Mouse (Mus musculus): ENCODE measurements around the gene Ptprf. TPM values are rescaled to one million over a fixed set of nuclear protein-coding genes. Genes with fewer than 3 reads are reported as not detected.

Gene Ptprf
- polyA plus RNA-seq, 1 experiment, result 0.67 TPM

DNA sequence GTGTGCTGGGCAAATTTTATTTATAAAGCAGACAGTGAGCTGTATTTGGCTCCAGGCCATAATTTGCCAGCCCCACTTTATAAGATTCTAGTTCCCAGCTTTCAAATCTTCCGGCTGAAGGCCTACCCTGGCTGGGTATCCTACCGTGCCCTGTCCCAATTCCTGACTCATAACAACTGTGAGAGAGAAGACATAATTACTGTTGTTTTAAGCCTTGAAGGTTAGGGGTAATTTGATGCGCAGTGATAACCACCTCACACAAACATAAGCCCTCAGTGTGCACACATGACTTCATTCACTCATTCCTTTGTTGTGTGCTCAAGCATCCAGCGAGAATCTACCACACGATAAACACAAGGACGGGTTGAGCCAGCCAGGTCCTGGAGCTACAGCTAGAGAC is 71.7 kb downstream of the Ptprf start:
- no peak overlapping the region for H3K4me3 ChIP-seq (ENCODE audit: insufficient read depth, low read depth, low read length)
- H3K27ac ChIP-seq (replicated peaks; ENCODE audit: low read depth, low read length), result no peak overlapping the region
- H3K4me1 ChIP-seq (ENCODE audit: control insufficient read depth, insufficient read depth, insufficient read length, low read length), result no peaks in the 10 kb centered on the region

DNA sequence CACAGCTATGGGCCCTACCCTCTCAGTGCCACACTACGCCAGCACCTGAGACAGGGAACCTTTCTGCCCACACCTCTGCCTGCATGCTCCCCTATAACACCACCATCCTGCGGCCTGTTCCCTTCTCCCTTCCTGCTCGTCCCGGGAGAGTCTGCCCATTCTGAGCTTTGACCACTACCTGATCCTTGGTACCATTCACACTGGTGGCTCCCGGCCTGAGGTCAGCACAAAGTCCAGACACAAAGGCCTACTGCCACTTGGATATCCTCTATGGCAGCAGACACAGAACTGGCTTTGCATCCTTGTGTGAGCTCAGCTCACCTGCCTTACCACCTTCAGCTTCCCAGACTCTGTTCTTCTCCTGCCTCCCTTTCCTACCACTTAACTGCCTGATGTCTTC is 72.7 kb downstream of the Ptprf start:
- Histone ChIP-seq H3K4me3 (ENCODE audit: insufficient read depth, low read depth, low read length) (no peak overlapping the region), H3K4me1 (ENCODE audit: control insufficient read depth, insufficient read depth, insufficient read length, low read length) (no peaks in the 10 kb centered on the region), H3K27ac (replicated peaks; ENCODE audit: low read depth, low read length) (no peak overlapping the region)

DNA sequence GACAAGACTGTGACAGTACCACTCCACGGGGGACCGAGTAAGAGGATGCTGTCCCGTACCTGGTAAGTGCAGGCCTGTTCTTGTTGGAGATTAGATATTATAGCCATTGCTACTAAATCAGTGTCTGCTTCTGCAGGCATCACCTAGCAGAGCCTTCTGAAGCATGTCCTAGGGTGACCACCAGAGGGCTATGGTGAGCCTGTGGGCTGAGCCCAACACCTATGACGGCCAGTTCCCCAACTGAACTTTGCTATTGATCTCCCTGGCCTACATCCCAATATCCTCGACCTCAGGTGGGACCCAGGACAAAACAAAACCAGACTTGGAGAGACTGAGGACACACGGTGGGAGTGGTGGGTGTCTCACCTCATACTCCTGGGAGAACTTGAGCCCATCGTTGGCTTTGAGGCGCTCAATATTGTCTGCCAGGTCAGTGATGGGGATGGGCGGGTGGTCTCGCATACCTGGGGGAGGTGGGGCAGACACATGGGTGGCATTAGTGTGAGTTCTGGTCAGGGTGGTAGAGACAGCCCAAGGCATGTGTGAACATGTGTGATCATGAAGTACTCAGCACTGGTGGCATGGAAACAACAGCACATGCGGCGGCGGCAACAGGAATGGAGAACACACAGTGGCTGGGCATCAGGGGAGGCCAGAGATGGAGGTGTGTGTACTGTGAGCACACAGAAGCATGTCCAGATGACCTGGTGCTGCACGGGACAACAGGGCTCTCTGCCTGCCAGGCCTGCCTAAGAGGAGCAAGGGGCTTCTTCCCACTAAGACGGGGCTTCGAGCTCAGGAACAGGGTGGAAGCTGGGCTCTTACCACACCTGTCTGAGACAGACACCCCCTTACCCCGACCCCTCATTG is 74.2 kb downstream of the Ptprf start:
- no peaks in the 10 kb centered on the region for H3K4me1 ChIP-seq (ENCODE audit: control insufficient read depth, insufficient read depth, insufficient read length, low read length)
- no peak overlapping the region for H3K4me3 ChIP-seq (ENCODE audit: insufficient read depth, low read depth, low read length)
- no peak overlapping the region for H3K27ac ChIP-seq (replicated peaks; ENCODE audit: low read depth, low read length)

DNA sequence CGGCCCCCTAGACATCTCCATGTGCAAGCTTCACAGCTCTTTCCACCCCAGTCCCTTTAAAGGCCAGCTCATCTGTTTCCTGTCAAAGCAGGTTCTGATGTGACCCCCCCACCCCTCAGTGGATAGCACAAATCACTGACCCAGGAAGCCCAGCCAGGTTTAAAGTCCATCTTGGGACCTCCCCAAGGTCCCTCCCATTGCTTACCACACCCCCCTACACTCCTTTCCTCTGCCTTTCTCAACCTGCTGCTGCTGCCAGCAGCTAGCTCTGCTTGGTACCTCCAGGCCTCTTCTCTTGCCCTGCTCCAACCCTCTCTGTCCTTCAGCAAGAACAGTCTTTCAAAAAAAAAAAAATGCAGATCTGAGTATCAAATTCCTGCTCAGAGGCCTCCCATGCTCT is 76.3 kb downstream of the Ptprf start:
- Histone ChIP-seq H3K4me1 (ENCODE audit: control insufficient read depth, insufficient read depth, insufficient read length, low read length) (no peaks in the 10 kb centered on the region), H3K27ac (replicated peaks; ENCODE audit: low read depth, low read length) (no peak overlapping the region), H3K4me3 (ENCODE audit: insufficient read depth, low read depth, low read length) (no peak overlapping the region)

DNA sequence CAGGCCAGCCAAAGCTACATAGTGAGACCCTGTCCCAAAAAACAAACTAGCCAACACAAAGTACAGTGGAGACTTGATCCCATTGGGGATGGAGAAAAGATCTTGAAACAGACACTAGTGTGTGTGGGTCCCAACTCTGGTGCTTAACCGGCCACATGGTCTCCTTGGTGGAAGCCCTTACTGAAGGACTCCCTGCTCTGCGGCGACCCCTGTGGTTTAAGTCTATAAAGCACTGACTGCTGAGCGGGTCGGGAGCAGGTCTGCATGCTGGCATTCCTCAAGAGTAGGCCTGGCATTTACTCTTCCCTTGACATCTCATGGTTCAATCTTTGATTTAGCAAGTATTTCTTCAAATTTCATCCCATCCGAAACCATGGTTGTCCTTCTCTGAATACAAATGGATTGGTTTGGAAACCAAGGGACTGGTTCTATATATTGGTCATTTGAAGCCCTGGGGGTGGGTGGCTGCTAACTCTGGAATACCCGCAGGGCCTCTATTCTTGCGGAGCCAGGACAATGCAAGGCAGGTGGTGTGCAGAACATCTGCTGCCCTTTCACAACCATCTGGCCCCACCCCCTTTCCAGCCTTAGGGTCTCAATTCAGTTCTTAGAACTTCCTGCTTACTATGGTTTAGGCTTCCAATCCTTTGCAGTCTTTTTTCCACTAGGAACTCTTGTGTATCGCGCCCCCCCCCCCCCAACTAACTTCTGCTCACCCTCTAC is 84.1 kb downstream of the Ptprf start:
- H3K4me1 ChIP-seq (ENCODE audit: control insufficient read depth, insufficient read depth, insufficient read length, low read length), result no peaks in the 10 kb centered on the region
- H3K4me3 ChIP-seq (ENCODE audit: insufficient read depth, low read depth, low read length), result no peak overlapping the region
- no peak overlapping the region for H3K27ac ChIP-seq (replicated peaks; ENCODE audit: low read depth, low read length)

DNA sequence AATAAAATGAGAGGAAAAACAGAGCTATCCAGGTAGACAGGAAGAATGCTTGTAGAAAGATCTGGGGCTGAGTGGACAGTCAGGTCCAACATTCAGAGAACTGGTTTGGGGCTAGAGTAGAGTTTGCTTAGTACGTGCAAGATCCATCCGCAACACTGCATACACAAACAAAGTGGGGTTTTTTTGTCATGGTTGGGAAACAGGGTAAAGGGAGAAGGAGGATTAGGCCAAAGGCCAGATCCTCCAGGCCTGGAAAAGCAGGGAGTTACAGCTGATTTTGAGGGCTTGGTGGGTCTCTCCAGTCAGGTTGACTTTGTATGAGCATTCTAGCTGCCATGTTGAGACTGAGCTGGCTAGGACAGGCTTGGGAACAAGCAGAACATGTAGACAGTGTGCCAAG is 85.3 kb downstream of the Ptprf start:
- Histone ChIP-seq H3K4me1 (ENCODE audit: control insufficient read depth, insufficient read depth, insufficient read length, low read length) (no peaks in the 10 kb centered on the region), H3K4me3 (ENCODE audit: insufficient read depth, low read depth, low read length) (no peak overlapping the region), H3K27ac (replicated peaks; ENCODE audit: low read depth, low read length) (no peak overlapping the region)

DNA sequence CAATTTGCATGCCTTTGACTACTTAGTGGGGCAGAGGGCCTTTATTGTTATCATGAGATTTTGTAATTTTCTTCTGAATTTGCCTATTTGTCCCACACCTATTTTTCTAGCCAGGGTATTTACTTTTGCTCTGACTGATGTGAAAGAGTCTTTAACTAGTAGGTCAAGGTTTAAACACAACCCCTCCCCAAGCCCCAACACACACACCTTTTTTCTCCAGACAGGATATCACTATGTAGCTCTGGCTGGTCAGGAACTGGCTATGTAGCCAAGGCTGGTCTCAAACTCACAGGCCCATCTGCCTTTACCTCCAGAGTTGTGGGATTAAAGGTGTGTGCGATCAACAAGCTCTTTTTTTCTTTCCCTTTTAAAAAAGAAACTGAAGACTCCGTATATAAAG is 92.1 kb downstream of the Ptprf start:
- Histone ChIP-seq H3K4me1 (ENCODE audit: control insufficient read depth, insufficient read depth, insufficient read length, low read length) (no peaks in the 10 kb centered on the region), H3K27ac (replicated peaks; ENCODE audit: low read depth, low read length) (no peak overlapping the region), H3K4me3 (ENCODE audit: insufficient read depth, low read depth, low read length) (no peak overlapping the region)

DNA sequence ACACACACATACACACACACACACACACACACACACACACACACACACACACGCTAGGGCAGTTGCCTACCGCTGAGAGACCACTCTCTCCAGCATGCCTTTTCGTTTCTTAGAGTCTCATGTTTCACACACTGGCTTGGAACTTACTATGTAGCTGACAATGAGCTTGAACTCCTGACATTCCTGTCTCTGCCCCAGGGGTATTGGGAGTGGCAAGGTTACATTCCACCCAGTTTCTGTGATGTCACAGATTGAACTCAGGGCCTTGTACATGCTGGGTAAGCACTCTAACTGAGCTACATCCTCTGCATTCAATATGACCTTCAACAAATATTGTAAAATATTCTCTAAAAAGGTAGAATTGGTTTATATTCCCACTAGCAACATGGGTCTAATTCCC is 92.6 kb downstream of the Ptprf start:
- H3K27ac ChIP-seq (replicated peaks; ENCODE audit: low read depth, low read length), result no peak overlapping the region
- no peak overlapping the region for H3K4me3 ChIP-seq (ENCODE audit: insufficient read depth, low read depth, low read length)
- H3K4me1 ChIP-seq (ENCODE audit: control insufficient read depth, insufficient read depth, insufficient read length, low read length), result no peaks in the 10 kb centered on the region

DNA sequence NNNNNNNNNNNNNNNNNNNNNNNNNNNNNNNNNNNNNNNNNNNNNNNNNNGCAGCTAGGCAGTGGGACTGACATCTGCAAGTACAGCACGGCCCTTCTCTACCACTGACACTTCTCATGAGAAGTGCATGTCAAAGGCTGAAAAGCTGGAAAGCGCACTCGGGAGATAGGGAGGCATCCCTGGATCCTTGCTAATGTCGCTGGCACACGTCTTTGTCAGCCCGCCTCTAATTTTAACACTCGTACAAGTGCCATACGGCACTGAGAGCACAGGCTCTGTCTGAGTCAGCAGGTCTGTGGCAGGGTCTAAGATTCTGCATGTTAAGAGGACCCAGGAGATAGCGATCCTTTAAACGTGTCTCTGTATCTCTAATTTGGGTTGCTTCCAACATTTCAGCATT is 95.0 kb downstream of the Ptprf start:
- Histone ChIP-seq H3K4me1 (ENCODE audit: control insufficient read depth, insufficient read depth, insufficient read length, low read length) (no peaks in the 10 kb centered on the region), H3K4me3 (ENCODE audit: insufficient read depth, low read depth, low read length) (no peak overlapping the region), H3K27ac (replicated peaks; ENCODE audit: low read depth, low read length) (no peak overlapping the region)

DNA sequence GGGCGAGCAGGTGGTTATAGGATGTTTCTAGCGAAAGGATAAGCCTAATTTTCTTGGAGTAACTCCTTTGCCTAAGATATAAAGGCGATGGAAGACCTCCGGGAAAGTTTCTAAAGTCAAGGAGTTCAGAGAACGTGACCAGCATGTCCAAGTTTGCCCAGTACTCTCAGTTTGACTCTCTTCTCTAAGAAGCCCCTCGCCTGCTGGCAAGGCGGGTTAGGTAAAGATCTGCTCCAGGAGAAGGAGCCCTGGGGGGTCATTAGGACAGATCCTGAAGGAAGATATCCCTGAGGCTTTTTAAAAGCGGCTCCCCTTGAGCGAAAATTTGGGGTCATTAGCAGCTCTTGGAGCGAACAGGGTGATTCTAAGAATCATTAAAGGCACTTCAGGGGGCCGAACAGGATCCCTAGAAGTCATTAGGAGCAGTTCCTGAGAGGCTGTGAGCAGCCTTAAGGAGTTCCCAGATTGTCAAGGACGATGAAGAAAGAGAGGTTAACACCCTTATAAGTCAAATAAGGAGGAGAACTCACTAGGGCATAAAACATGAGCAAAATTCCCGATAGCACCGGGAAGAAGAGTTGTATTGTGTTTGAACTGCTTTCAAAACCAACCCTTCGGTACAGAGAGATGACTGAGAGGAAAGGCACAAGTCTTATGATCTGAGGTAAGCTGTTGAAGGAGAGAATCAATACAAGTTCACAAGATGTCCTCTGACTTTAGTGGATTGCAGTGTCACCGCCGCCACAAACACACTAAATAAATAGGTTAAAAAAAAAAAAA is 110.7 kb downstream of the Ptprf start:
- H3K27ac ChIP-seq (replicated peaks; ENCODE audit: low read depth, low read length), result peak overlapping the region; percentile 47
- H3K4me1 ChIP-seq (ENCODE audit: control insufficient read depth, insufficient read depth, insufficient read length, low read length), result peaks cover 2% of the 10 kb centered on the region; the same call in 1 of the 2 replicates
- H3K4me3 ChIP-seq (ENCODE audit: insufficient read depth, low read depth, low read length), result peak overlapping the region; percentile 60

DNA sequence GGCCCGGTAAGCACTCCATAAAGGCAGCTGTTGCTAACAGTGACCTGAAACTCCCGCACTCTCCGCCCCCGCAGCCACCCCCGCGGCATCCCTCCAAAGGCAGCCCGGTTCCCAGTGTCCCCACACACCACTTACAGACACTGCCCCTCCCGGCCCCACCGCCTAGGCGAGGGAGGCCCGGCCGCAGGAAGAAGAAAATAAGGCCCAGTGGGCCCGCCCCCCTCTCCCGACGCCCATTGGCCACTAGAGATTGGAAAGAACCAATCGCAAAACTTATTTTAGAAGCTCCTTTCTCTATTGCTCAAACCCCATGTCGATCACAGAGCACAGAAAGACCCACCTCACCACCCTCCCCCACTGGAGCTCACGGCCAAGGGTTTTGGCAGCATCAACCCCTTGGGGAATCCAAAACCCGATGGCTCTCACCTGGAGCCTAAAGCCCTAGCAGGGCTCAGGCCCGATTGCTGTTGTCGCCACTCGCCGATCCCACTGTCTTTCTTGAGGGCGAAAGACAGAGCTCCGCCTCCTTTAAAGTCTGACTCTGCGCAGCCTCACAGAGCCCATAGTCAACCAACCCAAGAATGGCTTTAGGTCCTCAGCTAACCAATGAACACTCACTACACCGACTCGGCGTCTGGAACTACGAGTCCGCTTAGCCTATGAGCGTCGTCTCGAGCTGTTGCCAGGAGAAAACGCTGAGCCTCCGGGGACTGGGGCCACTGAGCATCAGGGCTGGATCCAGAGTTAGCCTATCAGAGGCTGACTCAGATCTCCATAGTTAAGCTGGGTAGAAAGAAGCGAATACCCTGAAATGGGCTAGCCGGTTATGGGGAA is 111.5 kb downstream of the Ptprf start, which contains the start of gene Kdm4a:
TSS of gene Kdm4a (minus strand) at position 577 of the 834 bp plus-strand sequence.
- peak within 1 kb of the TSS; percentile 84 for H3K4me3 ChIP-seq (ENCODE audit: insufficient read depth, low read depth, low read length)
- H3K4me1 ChIP-seq (ENCODE audit: control insufficient read depth, insufficient read depth, insufficient read length, low read length), result peaks cover 2% of the 10 kb centered on the region; the same call in 1 of the 2 replicates
- peak within 1 kb of the TSS; percentile 96 for H3K27ac ChIP-seq (replicated peaks; ENCODE audit: low read depth, low read length)

DNA sequence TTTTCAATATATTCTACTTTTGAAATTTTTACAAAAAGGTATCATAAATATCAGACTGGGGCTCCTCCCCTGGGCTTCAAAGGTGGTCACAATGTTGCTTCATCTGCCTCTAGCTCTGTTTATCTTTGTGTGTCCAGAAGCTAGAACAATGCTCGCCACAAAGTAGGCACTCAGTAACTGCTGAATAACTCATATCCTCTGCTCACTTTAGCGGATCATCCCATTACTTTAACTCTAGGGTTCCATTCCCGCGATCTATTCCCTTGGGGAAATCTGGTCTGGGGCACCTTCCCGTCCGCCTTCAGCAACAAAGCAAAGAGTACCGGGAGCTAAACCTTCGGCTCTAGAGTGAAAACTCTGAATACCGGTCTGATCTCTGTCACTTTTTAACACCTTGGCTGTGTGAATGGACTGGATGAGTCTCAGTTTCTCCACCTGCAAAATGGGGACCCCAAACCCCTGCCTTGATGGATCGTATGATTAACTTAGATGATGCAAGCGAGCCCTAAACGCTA is 112.2 kb downstream of the Ptprf start:
- Histone ChIP-seq H3K27ac (replicated peaks; ENCODE audit: low read depth, low read length) (no peak overlapping the region), H3K4me1 (ENCODE audit: control insufficient read depth, insufficient read depth, insufficient read length, low read length) (peaks cover 2% of the 10 kb centered on the region; the same call in 1 of the 2 replicates), H3K4me3 (ENCODE audit: insufficient read depth, low read depth, low read length) (peak overlapping the region; percentile 71)

DNA sequence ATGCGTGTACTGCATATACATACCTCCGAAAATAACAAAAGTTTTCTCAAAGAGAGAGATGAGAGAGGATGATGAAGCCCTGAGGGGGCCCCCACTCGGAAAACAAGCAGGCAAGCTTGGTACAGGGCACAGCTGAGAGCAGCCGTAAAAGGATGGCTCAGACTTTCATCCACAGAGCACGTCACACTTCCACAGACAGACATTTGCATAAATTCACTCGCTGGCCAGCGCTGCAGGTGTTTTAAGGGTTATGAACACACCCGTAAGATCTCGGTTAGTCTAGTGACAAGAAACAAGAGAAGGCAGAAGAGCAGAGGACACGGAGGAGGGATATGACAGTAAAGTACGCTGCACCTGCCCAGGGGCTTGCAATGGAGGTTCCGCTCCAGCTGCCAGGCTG is 118.7 kb downstream of the Ptprf start:
- Histone ChIP-seq H3K27ac (replicated peaks; ENCODE audit: low read depth, low read length) (no peak overlapping the region), H3K4me1 (ENCODE audit: control insufficient read depth, insufficient read depth, insufficient read length, low read length) (no peaks in the 10 kb centered on the region), H3K4me3 (ENCODE audit: insufficient read depth, low read depth, low read length) (no peak overlapping the region)

DNA sequence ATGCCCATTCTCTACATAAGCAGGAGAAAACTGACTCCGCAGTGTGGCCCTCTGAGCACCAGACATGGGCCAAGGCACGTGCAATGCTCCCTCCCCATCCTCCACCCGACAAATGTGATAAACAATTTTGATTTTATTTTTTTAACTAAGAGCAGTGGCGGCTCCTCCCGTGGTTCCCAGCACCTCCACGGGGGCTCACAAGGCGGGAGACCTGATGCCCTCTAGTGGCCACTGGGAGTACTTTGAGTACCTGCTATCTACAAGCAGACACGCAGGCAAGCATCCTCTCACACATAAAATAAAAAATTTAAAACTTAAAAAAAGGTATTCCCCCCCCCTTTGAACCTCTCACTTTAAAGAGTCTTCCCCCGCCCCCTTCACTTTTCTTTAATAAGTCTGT is 120.2 kb downstream of the Ptprf start:
- Histone ChIP-seq H3K4me3 (ENCODE audit: insufficient read depth, low read depth, low read length) (no peak overlapping the region), H3K27ac (replicated peaks; ENCODE audit: low read depth, low read length) (no peak overlapping the region), H3K4me1 (ENCODE audit: control insufficient read depth, insufficient read depth, insufficient read length, low read length) (no peaks in the 10 kb centered on the region)

Measured in brown adipose tissue, adult 24 weeks (tissue).